17 mouse cellular contexts compared by ENCODE assay signal in genomic region chr15:12235559-12235958, GRCm38 (mm10).
"Had no signal": no experiment of that assay in that cellular context is flagged by ENCODE, and none has a peak within 500 bp of the region (broad histone marks: within the 10 kb centered on the region; RNA-seq: fewer than 3 reads in every experiment).

No protein-coding gene starts in this region.

- H3K4me1 ChIP-seq: neural tube, embryonic 15.5 days had no signal

- H3K27me3 ChIP-seq: neural tube, embryonic 12.5 days; neural tube, embryonic 13.5 days; neural tube, embryonic 15.5 days; stomach, embryonic 15.5 days had no signal

- H3K9ac ChIP-seq: neural tube, embryonic 12.5 days; neural tube, embryonic 13.5 days; neural tube, embryonic 15.5 days; stomach, embryonic 15.5 days had no signal

- H3K4me3 ChIP-seq: neural tube, embryonic 12.5 days; neural tube, embryonic 13.5 days; neural tube, embryonic 15.5 days; stomach, embryonic 15.5 days had no signal

- DNase-seq: retina, postnatal 1 day; right cerebral cortex, adult 18-20 months; right cerebral cortex, postnatal 14 days; right cerebral cortex, postnatal 25 days; right cerebral cortex, postnatal 4 days; spleen, adult 18-20 months; thymus, adult 18-20 months; thymus, adult 2 months; thymus, postnatal 14 days; thymus, postnatal 25 days; thymus, postnatal 36 days; thymus, postnatal 4 days had no signal

- H3K9me3 ChIP-seq: neural tube, embryonic 12.5 days; neural tube, embryonic 13.5 days; neural tube, embryonic 15.5 days; stomach, embryonic 15.5 days had no signal

- H3K27ac ChIP-seq: neural tube, embryonic 12.5 days; neural tube, embryonic 13.5 days; neural tube, embryonic 15.5 days; stomach, embryonic 15.5 days; stomach, postnatal 0 days had no signal

- H3K4me2 ChIP-seq: neural tube, embryonic 12.5 days; neural tube, embryonic 13.5 days; neural tube, embryonic 15.5 days; stomach, embryonic 15.5 days had no signal
